Mouse (Mus musculus) thymus, postnatal 25 days (tissue): ENCODE data around the gene Foxo1.

Experiments
- DNase-seq: peaks from one replicate; pipeline ENCODE4 v3.0.0; 2022

Gene Foxo1

GRCm38 (mm10) chr3:52369881-52370428 is 101.8 kb downstream of the Foxo1 start:
- no peak for DNase-seq

DNA sequence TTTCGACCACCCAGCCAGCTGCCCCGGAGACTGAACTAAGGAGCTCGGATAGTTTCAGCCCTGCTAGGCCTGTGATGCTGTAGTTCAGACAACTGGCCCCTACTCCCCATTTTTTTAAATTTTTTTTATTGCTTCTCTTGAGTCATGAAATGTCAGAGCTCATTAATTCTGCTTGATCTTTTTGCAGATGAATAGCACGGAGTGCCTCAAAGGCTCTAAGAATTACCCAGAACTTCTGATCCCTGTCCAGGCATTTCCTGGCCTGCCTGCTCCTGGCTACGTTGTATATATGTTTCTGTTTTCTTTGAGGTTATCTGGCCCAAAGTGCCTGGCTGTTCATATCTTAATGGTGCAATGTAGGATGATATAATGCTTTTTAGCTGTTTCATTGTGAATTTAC is 108.8 kb downstream of the Foxo1 start:
- DNase-seq: no peak

DNA sequence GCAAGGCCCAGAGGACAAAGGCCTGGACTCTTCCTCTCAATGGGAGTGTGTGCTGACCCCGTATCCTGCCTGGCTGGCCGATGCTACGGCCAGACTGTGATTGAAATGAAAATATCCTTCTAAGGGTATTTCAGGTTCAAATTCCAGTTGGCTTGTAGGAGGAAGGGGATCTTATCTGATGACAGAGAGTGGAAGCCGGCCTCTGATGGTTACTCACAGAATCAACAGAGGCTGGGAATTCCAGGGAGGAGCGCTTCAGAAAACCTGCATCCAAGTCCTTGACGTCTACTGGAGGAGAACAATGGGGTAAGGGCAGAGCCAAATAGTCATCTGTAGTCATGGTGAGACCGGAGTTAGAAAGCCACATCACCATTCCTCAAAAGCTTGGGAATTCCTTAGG is 115.2 kb downstream of the Foxo1 start:
- no peak for DNase-seq

- DNase-seq: no peak
Observed at GRCm38 (mm10) chr3:52386343-52386742, 118.2 kb downstream of the Foxo1 start.

DNA sequence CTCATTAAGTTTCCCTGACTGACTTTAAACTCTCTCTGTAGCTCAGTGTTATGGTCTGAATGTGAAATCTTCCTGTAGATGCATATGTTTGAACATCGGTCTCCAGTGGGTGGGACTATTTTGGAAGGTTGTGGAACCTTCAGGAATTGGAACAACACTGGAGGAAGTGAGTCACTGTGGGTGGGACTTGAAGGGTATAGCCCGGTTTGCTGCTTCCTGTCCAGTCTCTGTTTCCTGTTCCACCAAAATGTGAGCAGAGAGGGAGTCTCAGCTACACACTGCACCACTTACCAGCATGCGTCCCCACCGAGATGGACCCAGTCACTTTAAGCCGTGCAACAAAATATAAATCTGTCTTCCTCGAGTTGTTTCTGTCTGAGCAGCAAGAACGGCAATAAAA is 122.2 kb downstream of the Foxo1 start:
- no peak for DNase-seq

- DNase-seq: no peak
Observed at GRCm38 (mm10) chr3:52390766-52391665, 122.9 kb downstream of the Foxo1 start.

DNA sequence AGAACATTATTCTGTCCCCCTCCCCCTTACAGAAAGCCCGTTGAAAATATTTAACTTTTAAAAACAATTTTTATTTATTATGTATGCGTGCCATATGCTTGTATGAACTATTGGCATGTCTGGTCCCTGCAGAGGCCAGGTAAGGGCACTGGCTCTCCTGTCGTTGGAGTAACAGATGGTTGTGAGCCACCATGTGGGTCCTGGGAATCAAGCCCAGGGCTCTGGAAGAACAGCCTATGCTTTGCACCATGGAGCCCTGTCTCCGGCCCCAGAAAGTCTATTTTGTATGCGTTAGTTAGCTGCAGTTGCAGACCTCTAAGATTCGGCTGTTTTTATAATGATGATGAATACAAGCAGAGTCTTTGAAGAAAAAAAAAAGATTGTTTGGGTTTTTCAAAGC is 123.8 kb downstream of the Foxo1 start:
- no peak for DNase-seq

DNA sequence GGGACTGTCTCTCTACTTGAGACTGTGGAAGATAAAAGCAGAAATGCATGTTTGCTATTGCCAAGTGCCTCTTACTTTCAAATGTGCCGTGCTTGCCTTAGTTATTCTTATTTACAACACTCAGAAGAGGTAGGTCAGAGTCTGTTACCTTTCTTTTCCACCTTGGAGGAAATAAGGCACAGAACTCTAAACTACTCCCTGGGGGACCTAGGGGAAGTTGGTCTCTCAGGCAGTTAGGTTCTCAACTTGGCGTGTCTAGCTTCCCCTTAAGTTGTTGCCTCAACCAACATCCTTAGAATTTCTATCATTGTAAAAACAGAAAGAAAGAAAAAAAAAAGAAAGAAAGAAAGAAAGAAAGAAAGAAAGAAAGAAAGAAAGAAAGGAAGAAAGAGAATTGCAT is 124.4 kb downstream of the Foxo1 start:
- DNase-seq: no peak

DNA sequence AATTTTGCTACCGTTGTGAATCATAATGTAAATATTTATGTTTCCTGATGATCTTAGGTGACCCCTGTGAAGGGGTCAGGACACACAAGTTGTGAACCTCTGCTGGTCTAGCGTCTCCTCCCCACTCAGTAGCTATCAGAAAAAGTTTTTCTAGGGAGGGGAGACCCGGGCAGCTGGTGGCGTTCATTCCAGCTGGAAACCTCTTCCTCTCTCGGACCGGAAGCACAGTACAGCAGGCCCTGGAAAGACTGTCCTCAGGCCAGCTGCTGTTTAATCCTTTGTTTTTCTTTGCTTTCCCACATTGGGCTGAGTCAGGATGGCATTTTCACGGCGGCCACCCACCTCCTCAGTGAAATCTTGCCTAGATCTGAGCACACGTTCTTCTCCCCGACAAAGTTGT is 125.0 kb downstream of the Foxo1 start:
- DNase-seq: no peak

DNA sequence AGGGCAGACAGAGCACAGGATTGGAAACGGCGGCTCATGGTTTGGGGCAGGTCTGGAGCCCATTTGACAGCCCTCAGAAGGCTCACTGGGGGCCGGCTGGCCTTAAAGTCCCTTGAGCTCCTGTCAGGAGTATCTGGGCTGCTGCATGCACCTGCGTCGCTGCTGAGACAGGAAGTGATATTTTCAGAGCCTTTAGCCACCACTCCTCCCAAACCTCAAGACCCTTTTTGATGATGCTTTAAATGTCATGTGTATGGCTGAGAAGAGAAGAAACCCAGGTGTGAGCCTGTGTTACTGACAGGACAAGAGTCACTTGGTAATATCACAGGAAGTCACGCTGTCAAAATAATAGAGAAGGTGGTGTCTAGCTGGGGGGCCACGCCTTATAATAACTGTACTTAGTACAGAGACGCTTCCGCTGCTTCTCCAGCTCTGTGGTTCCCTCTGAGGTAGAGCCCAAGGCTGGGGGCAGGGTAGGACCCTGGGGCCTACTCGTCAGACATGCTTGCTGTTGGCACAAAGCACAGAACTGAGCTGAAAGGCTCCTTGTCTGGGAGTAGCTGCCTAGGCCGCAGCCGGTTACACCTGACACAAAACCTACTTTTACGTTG is 128.1 kb downstream of the Foxo1 start:
- DNase-seq: peak; percentile 81

DNA sequence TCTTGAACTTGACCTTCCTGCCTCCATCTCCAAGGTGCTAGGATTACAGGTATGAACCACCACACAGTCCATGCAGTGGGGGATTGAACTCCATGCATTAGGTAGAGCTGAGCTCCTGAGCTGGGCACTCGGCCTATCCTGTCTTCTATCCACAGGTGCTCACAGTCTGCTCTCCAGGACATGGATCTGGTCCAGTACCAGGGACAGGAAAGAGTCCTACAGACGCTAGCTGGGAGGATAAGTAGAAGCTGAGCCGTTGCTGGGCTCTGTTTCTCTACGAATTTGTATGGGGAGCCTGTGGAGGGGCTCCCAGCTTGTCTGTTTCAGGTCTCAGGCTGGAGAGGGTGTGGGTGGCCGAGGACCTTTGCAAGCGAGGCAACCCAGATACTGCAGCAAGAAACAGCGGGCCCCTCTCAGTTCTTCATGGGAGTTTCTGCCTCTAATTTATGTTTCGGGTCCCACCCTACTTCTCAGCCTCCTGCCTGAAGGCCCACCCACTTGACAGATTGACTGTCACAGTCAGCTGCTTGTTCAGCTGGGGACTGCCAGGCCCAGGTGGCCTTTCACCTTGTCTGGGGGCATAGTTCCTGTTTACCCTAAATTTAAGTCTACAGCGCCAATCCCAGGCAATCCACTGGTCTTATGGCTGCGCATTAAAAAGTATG is 128.9 kb downstream of the Foxo1 start:
- DNase-seq: peak; percentile 76

- DNase-seq: peak; percentile 63
Observed at GRCm38 (mm10) chr3:52397961-52398360, 129.8 kb downstream of the Foxo1 start.

DNA sequence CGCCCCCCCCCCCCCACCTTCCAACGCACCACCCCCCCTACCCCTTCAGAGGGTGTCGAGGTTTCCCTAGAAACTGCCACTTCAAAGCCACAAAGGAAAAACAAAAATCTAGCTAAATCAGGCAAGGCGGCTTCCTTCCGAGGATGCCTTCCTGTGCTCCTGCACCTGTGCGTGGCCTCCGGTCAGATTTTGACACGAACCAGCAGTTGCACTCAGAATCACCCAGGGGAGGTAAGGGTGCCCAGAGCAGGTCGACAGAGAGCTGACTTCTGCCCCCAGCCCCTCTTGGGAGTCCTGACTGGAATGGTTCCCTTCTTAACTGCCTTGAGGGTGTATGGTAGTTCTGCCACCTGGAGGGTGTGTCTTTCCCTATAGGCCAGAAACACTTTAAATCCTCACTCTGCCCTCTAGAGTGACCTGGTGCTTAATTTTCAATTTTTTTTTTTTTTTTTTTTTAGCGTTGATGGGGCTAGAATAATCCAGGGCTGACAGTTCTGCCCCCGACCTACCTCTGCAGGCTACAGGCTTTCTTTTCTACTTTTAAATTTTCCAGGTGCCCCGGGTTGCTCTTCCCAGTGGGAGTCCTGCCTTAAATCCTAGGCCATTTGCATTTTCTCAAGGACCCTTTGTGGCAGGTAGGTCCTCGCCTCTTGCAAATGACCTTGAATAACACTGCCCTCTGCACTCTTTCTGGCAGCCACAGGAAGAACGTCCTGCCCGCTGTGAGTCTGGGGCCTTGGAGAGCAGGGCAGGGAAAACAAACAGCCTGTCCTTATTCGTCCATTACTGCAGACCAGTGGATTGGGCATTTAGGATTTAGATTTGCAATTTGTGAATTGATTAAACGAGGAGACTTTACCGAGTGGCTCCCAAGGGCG is 132.4 kb downstream of the Foxo1 start:
- DNase-seq: peak; percentile 64

- DNase-seq: peak; percentile 65
Observed at GRCm38 (mm10) chr3:52401162-52401928, 133.2 kb downstream of the Foxo1 start.
